Mouse (Mus musculus): ENCODE results near the gene Tssk6. TPM values are rescaled to one million over a fixed set of nuclear protein-coding genes. Genes with fewer than 3 reads are reported as not detected.

Gene Tssk6
- 5.1 and 5.5 TPM in 2 replicates for polyA plus RNA-seq (2015; fragmentation: Nextera tagmentation; extraction: Ambion mirVana)

GRCm38 (mm10) chr8:69902163-69903062 is at the start of gene Tssk6, which contains the start of the genes Ndufa13 and Yjefn3:
Gene Tssk6 (plus strand): TSS chr8:69902184.
Gene Ndufa13 (minus strand): TSS chr8:69902558.
Gene Yjefn3 (minus strand): TSS chr8:69902712.

GRCm38 (mm10) chr8:69887289-69888243 is 14.4 kb upstream of the Tssk6 start, which contains the start of gene Cilp2:
Gene Cilp2 (minus strand): TSS chr8:69887687.

Other genes starting within 250 kb of the Tssk6 start
- 1.4 and 1.6 TPM in 2 replicates for gene Zfp964, start 247.7 kb upstream of the Tssk6 start, polyA plus RNA-seq (2015; fragmentation: Nextera tagmentation; extraction: Ambion mirVana)
- 14.2 and 15.6 TPM in 2 replicates for gene Zfp869, start 191.5 kb upstream of the Tssk6 start, polyA plus RNA-seq (2015; fragmentation: Nextera tagmentation; extraction: Ambion mirVana)
- gene Zfp963, start 152.2 kb upstream of the Tssk6 start, polyA plus RNA-seq (2015; fragmentation: Nextera tagmentation; extraction: Ambion mirVana) = 4.6 and 5.6 TPM in 2 replicates
- 0.30 TPM in 1 of 2 replicates, not detected in the other for gene Gm20422, start 127.3 kb upstream of the Tssk6 start, polyA plus RNA-seq (2015; fragmentation: Nextera tagmentation; extraction: Ambion mirVana)
- 32.8 and 38.9 TPM in 2 replicates for gene Atp13a1, start 111.0 kb upstream of the Tssk6 start, polyA plus RNA-seq (2015; fragmentation: Nextera tagmentation; extraction: Ambion mirVana)
- gene Zfp866, start 111.0 kb upstream of the Tssk6 start, polyA plus RNA-seq (2015; fragmentation: Nextera tagmentation; extraction: Ambion mirVana) = 21.2 and 23.9 TPM in 2 replicates
- 19.8 and 26.2 TPM in 2 replicates for gene Gmip, start 93.5 kb upstream of the Tssk6 start, polyA plus RNA-seq (2015; fragmentation: Nextera tagmentation; extraction: Ambion mirVana)
- gene Lpar2, start 79.8 kb upstream of the Tssk6 start, polyA plus RNA-seq (2015; fragmentation: Nextera tagmentation; extraction: Ambion mirVana) = 0.46 and 0.52 TPM in 2 replicates
- 90.4 and 95.0 TPM in 2 replicates for gene Pbx4, start 69.7 kb upstream of the Tssk6 start, polyA plus RNA-seq (2015; fragmentation: Nextera tagmentation; extraction: Ambion mirVana)
- 6.9 and 7.0 TPM in 2 replicates for gene Cilp2, start 14.5 kb upstream of the Tssk6 start, polyA plus RNA-seq (2015; fragmentation: Nextera tagmentation; extraction: Ambion mirVana)
- 267 and 290 TPM in 2 replicates for gene Ndufa13, start 374 bp downstream of the Tssk6 start, polyA plus RNA-seq (2015; fragmentation: Nextera tagmentation; extraction: Ambion mirVana)
- gene Yjefn3, start 528 bp downstream of the Tssk6 start, polyA plus RNA-seq (2015; fragmentation: Nextera tagmentation; extraction: Ambion mirVana) = 15.7 and 16.0 TPM in 2 replicates
- 21.7 and 22.7 TPM in 2 replicates for gene Gatad2a, start 94.2 kb downstream of the Tssk6 start, polyA plus RNA-seq (2015; fragmentation: Nextera tagmentation; extraction: Ambion mirVana)
- 46.3 and 53.0 TPM in 2 replicates for gene Mau2, start 140.6 kb downstream of the Tssk6 start, polyA plus RNA-seq (2015; fragmentation: Nextera tagmentation; extraction: Ambion mirVana)
- gene Sugp1, start 140.6 kb downstream of the Tssk6 start, polyA plus RNA-seq (2015; fragmentation: Nextera tagmentation; extraction: Ambion mirVana) = 44.5 and 49.6 TPM in 2 replicates
- 0.95 and 1.3 TPM in 2 replicates for gene Tm6sf2, start 170.7 kb downstream of the Tssk6 start, polyA plus RNA-seq (2015; fragmentation: Nextera tagmentation; extraction: Ambion mirVana)
- gene Hapln4, start 181.3 kb downstream of the Tssk6 start, polyA plus RNA-seq (2015; fragmentation: Nextera tagmentation; extraction: Ambion mirVana) = 5.0 and 5.7 TPM in 2 replicates
- 175 and 230 TPM in 2 replicates for gene Ncan, start 218.7 kb downstream of the Tssk6 start, polyA plus RNA-seq (2015; fragmentation: Nextera tagmentation; extraction: Ambion mirVana)
- 47.6 and 50.5 TPM in 2 replicates for gene Nr2c2ap, start 229.1 kb downstream of the Tssk6 start, polyA plus RNA-seq (2015; fragmentation: Nextera tagmentation; extraction: Ambion mirVana)
- 9.5 and 10.8 TPM in 2 replicates for gene Rfxank, start 237.0 kb downstream of the Tssk6 start, polyA plus RNA-seq (2015; fragmentation: Nextera tagmentation; extraction: Ambion mirVana)
- 57.1 and 64.0 TPM in 2 replicates for gene Borcs8, start 237.3 kb downstream of the Tssk6 start, polyA plus RNA-seq (2015; fragmentation: Nextera tagmentation; extraction: Ambion mirVana)
- gene Mef2b, start 237.5 kb downstream of the Tssk6 start, polyA plus RNA-seq (2015; fragmentation: Nextera tagmentation; extraction: Ambion mirVana) = 1.8 and 2.2 TPM in 2 replicates